Mouse (Mus musculus): ENCODE measurements at regions not wholly inside any gene's neighbourhood (a gene's known extent, or its start where the extent isn't known, plus 50 kb on each side); places are given as distances from the start of the nearest gene placed in this dataset.
"Not testable (repeated sequence)": the region's sequence is repeated elsewhere in the genome, so short reads cannot be mapped to it uniquely, and the experiment has no call there.

- ATAC-seq, result no peak
These were observed 1345.4 kb upstream of the A1bg start for GRCm38 (mm10) chr15:62268189-62268588.

- ATAC-seq, result no peak
These were observed 1344.7 kb upstream of the A1bg start for GRCm38 (mm10) chr15:62267536-62267935.

- ATAC-seq, result no peak
These were observed 1343.2 kb upstream of the A1bg start for GRCm38 (mm10) chr15:62266025-62266424.

GRCm38 (mm10) chr15:62265484-62265937, 1342.7 kb upstream of the A1bg start:
- ATAC-seq, result peak; percentile 79

- ATAC-seq, result no peak
These were observed 1342.2 kb upstream of the A1bg start for GRCm38 (mm10) chr15:62264966-62265365.

- ATAC-seq, result no peak
These were observed 1341.4 kb upstream of the A1bg start for GRCm38 (mm10) chr15:62264183-62264582.

GRCm38 (mm10) chr15:62262487-62262886, 1339.7 kb upstream of the A1bg start:
- ATAC-seq, result no peak

- ATAC-seq, result no peak
These were observed 1338.7 kb upstream of the A1bg start for GRCm38 (mm10) chr15:62261520-62261919.

- ATAC-seq, result no peak
These were observed 1335.8 kb upstream of the A1bg start for GRCm38 (mm10) chr15:62258611-62259010.

- no peak for ATAC-seq
These were observed 1335.1 kb upstream of the A1bg start for GRCm38 (mm10) chr15:62257955-62258354.

- ATAC-seq, result no peak
These were observed 1334.4 kb upstream of the A1bg start for GRCm38 (mm10) chr15:62257110-62257667.

GRCm38 (mm10) chr15:62255571-62255970, 1332.8 kb upstream of the A1bg start:
- ATAC-seq, result no peak

GRCm38 (mm10) chr15:62253724-62254123, 1330.9 kb upstream of the A1bg start:
- ATAC-seq, result no peak

GRCm38 (mm10) chr15:62252078-62252833, 1329.4 kb upstream of the A1bg start:
- not testable (repeated sequence) for ATAC-seq

- ATAC-seq, result no peak
These were observed 1326.6 kb upstream of the A1bg start for GRCm38 (mm10) chr15:62249436-62249835.

GRCm38 (mm10) chr15:62246561-62247079, 1323.8 kb upstream of the A1bg start:
- no peak for ATAC-seq

GRCm38 (mm10) chr15:62245237-62245636, 1322.4 kb upstream of the A1bg start:
- ATAC-seq, result peak; percentile 87

- ATAC-seq, result no peak
These were observed 1322.0 kb upstream of the A1bg start for GRCm38 (mm10) chr15:62244819-62245218.

GRCm38 (mm10) chr15:62240031-62240430, 1317.2 kb upstream of the A1bg start:
- peak; percentile 79 for ATAC-seq

GRCm38 (mm10) chr15:62238503-62239045, 1315.8 kb upstream of the A1bg start:
- ATAC-seq, result peak; percentile 37

- ATAC-seq, result no peak
These were observed 1313.2 kb upstream of the A1bg start for GRCm38 (mm10) chr15:62236056-62236455.

- ATAC-seq, result no peak
These were observed 1311.5 kb upstream of the A1bg start for GRCm38 (mm10) chr15:62234182-62234760.

GRCm38 (mm10) chr15:62233154-62233553, 1310.3 kb upstream of the A1bg start:
- ATAC-seq, result no peak

Measured in activated CD4-positive, CD25-positive, alpha-beta regulatory T cell, adult 4 months (primary cell).